Mouse (Mus musculus): ENCODE measurements at regions not wholly inside any gene's neighbourhood (a gene's known extent, or its start where the extent isn't known, plus 50 kb on each side); places are given as distances from the start of the nearest gene placed in this dataset.
A peak's percentile ranks its signal among the peaks of the same experiment; 100 is the strongest.

DNA sequence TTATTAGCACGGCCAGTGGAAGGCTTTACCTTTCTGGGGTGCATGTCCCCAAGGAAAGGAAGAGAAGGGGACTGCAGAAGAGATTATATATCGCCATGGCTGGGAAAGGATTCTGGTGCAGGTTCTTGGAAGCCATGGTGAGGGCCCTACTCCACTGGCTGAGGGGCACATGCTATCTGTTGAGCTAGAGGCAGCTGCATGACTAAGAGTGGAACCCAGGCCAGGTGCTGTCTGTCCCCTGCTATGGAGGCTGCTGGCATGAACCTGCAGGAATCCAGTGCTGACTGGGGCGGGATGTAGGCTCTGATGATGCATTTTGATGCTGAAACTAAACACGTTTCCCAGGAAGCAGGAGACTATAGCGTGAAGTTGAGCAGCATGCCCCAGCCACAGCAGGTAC, 77.9 kb downstream of the Sik1 start:
- Histone ChIP-seq H3K9me3 (no peaks in the 10 kb centered on the region), H3K9ac (replicated peaks) (no peak overlapping the region), H3K4me2 (no peak overlapping the region), H3K27me3 (no peaks in the 10 kb centered on the region), H3K36me3 (no peaks in the 10 kb centered on the region), H3K4me1 (replicated peaks) (peaks cover 20% of the 10 kb centered on the region), H3K4me3 (replicated peaks) (no peak overlapping the region), H3K27ac (peak overlapping the region; percentile 86)
- WGBS, result 73% methylated on average over 5 of the region's 5 CpGs
- ATAC-seq (ENCODE audit: insufficient number of reproducible peaks, insufficient read depth, low FRiP score, low TSS enrichment, low read depth), result no peak

- 85% methylated on average over 3 of the region's 3 CpGs for WGBS
- no peak overlapping the region for H3K4me3 ChIP-seq (replicated peaks)
- H3K27me3 ChIP-seq, result no peaks in the 10 kb centered on the region
- H3K9me3 ChIP-seq, result no peaks in the 10 kb centered on the region
- no peak overlapping the region for H3K27ac ChIP-seq
- ATAC-seq (ENCODE audit: insufficient number of reproducible peaks, insufficient read depth, low FRiP score, low TSS enrichment, low read depth), result no peak
- no peak overlapping the region for H3K4me2 ChIP-seq
- H3K36me3 ChIP-seq, result no peaks in the 10 kb centered on the region
- no peak overlapping the region for H3K9ac ChIP-seq (replicated peaks)
- peaks cover 20% of the 10 kb centered on the region for H3K4me1 ChIP-seq (replicated peaks)
Observed at GRCm38 (mm10) chr17:31779466-31779865, 76.1 kb downstream of the Sik1 start.

- no peaks in the 10 kb centered on the region for H3K9me3 ChIP-seq
- H3K4me3 ChIP-seq (replicated peaks), result no peak overlapping the region
- no peak overlapping the region for H3K9ac ChIP-seq (replicated peaks)
- no peaks in the 10 kb centered on the region for H3K27me3 ChIP-seq
- H3K4me1 ChIP-seq (replicated peaks), result peaks cover 12% of the 10 kb centered on the region
- 81% methylated on average over 6 of the region's 6 CpGs for WGBS
- H3K4me2 ChIP-seq, result no peak overlapping the region
- H3K36me3 ChIP-seq, result no peaks in the 10 kb centered on the region
- no peak for ATAC-seq (ENCODE audit: insufficient number of reproducible peaks, insufficient read depth, low FRiP score, low TSS enrichment, low read depth)
- H3K27ac ChIP-seq, result no peak overlapping the region
Observed at GRCm38 (mm10) chr17:31782251-31782650, 73.4 kb downstream of the Sik1 start.

DNA sequence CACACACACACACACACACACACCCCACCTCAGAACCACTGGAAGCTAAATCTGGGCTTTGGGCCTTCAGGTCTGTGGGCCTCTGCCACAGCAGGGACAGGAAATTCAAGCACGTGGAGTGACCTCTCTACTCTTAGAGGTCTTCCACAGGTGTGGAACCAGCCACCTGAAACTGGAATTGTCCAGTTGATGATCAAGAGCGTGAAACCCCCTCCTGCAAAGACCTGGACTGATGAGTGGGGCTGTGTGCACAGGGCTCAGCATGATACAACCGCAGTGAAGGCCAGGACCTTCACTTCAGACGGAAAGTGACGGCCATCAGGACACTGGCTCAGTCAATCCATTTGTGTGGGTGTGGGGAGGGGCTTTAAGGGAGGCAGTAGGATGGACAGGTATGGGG, 72.5 kb downstream of the Sik1 start:
- H3K4me3 ChIP-seq (replicated peaks), result no peak overlapping the region
- H3K4me1 ChIP-seq (replicated peaks), result peaks cover 3% of the 10 kb centered on the region
- no peaks in the 10 kb centered on the region for H3K36me3 ChIP-seq
- H3K27ac ChIP-seq, result no peak overlapping the region
- no peak overlapping the region for H3K9ac ChIP-seq (replicated peaks)
- WGBS, result 92% methylated on average over 5 of the region's 5 CpGs
- H3K27me3 ChIP-seq, result no peaks in the 10 kb centered on the region
- no peak for ATAC-seq (ENCODE audit: insufficient number of reproducible peaks, insufficient read depth, low FRiP score, low TSS enrichment, low read depth)
- no peak overlapping the region for H3K4me2 ChIP-seq
- H3K9me3 ChIP-seq, result no peaks in the 10 kb centered on the region

- peaks cover 21% of the 10 kb centered on the region for H3K4me1 ChIP-seq (replicated peaks)
Observed at GRCm38 (mm10) chr17:31788316-31788715, 67.3 kb downstream of the Sik1 start.

GRCm38 (mm10) chr17:31789068-31789583, 66.5 kb downstream of the Sik1 start:
- Histone ChIP-seq H3K27me3 (no peaks in the 10 kb centered on the region; the same call in none of the 2 replicates), H3K36me3 (no peaks in the 10 kb centered on the region), H3K4me1 (replicated peaks) (peaks cover 24% of the 10 kb centered on the region), H3K9me3 (no peaks in the 10 kb centered on the region), H3K4me3 (replicated peaks) (no peak overlapping the region), H3K9ac (replicated peaks) (no peak overlapping the region), H3K4me2 (no peak overlapping the region), H3K27ac (no peak overlapping the region)
- ATAC-seq (ENCODE audit: insufficient number of reproducible peaks, insufficient read depth, low FRiP score, low TSS enrichment, low read depth), result no peak
- WGBS, result 80% methylated on average over 9 of the region's 9 CpGs

More at GRCm38 (mm10) chr17:31788316-31788715, 67.3 kb downstream of the Sik1 start:
- Histone ChIP-seq H3K4me3 (replicated peaks) (no peak overlapping the region), H3K4me2 (no peak overlapping the region), H3K9ac (replicated peaks) (no peak overlapping the region), H3K27me3 (no peaks in the 10 kb centered on the region; the same call in none of the 2 replicates), H3K9me3 (no peaks in the 10 kb centered on the region), H3K27ac (no peak overlapping the region), H3K36me3 (no peaks in the 10 kb centered on the region)
- WGBS, result 84% methylated on average over 3 of the region's 3 CpGs
- ATAC-seq (ENCODE audit: insufficient number of reproducible peaks, insufficient read depth, low FRiP score, low TSS enrichment, low read depth), result no peak

GRCm38 (mm10) chr17:31789906-31790279, 65.7 kb downstream of the Sik1 start:
- H3K9ac ChIP-seq (replicated peaks), result no peak overlapping the region
- ATAC-seq (ENCODE audit: insufficient number of reproducible peaks, insufficient read depth, low FRiP score, low TSS enrichment, low read depth), result no peak
- H3K4me1 ChIP-seq (replicated peaks), result peaks cover 24% of the 10 kb centered on the region
- H3K27ac ChIP-seq, result no peak overlapping the region
- peak overlapping the region; percentile 42 for H3K4me2 ChIP-seq
- H3K4me3 ChIP-seq (replicated peaks), result no peak overlapping the region
- H3K27me3 ChIP-seq, result no peaks in the 10 kb centered on the region; the same call in none of the 2 replicates
- no peaks in the 10 kb centered on the region for H3K36me3 ChIP-seq
- 14% methylated on average over 5 of the region's 5 CpGs for WGBS
- H3K9me3 ChIP-seq, result no peaks in the 10 kb centered on the region

- H3K27me3 ChIP-seq, result no peaks in the 10 kb centered on the region; the same call in none of the 2 replicates
- no peaks in the 10 kb centered on the region for H3K36me3 ChIP-seq
- H3K4me3 ChIP-seq (replicated peaks), result no peak overlapping the region
- H3K9me3 ChIP-seq, result no peaks in the 10 kb centered on the region
- peak; percentile 32; the same call in 1 of the 2 replicates for ATAC-seq (ENCODE audit: insufficient number of reproducible peaks, insufficient read depth, low FRiP score, low TSS enrichment, low read depth)
- 11% methylated on average over 22 of the region's 22 CpGs for WGBS
- no peak overlapping the region for H3K27ac ChIP-seq
- H3K4me1 ChIP-seq (replicated peaks), result peaks cover 24% of the 10 kb centered on the region
- 0 out of 2 replicates have a peak overlapping the region, but pooled peaks have one; percentile 18 for H3K9ac ChIP-seq (replicated peaks)
- H3K4me2 ChIP-seq, result peak overlapping the region; percentile 42
Observed at GRCm38 (mm10) chr17:31790280-31791063, 65.1 kb downstream of the Sik1 start.

DNA sequence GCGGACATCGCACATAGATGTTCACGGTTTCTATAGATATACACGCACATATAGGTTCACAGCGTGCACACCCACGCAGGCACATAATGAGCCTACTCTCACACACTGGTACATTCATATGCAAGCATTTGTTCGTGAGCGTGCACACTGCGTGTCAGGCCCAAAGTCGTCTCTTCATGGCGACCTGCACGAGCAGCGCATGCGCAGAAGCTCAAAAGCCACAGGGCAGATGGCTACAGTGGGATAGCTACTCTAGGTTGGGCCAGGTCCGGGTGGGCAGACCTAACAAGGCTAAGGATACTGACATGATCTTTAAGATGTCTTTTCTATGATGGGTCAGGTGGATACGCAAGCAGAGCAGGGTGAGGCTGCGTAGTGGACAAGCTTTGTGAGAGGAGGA, 63.9 kb downstream of the Sik1 start:
- Histone ChIP-seq H3K27ac (no peak overlapping the region), H3K27me3 (no peaks in the 10 kb centered on the region; the same call in none of the 2 replicates), H3K4me2 (no peak overlapping the region), H3K4me1 (replicated peaks) (peaks cover 24% of the 10 kb centered on the region), H3K9me3 (no peaks in the 10 kb centered on the region), H3K9ac (replicated peaks) (no peak overlapping the region), H3K36me3 (no peaks in the 10 kb centered on the region), H3K4me3 (replicated peaks) (no peak overlapping the region)
- no peak for ATAC-seq (ENCODE audit: insufficient number of reproducible peaks, insufficient read depth, low FRiP score, low TSS enrichment, low read depth)
- WGBS, result 95% methylated on average over 17 of the region's 17 CpGs

- 89% methylated on average over 5 of the region's 5 CpGs for WGBS
Observed at GRCm38 (mm10) chr17:31793040-31793439, 62.6 kb downstream of the Sik1 start.

DNA sequence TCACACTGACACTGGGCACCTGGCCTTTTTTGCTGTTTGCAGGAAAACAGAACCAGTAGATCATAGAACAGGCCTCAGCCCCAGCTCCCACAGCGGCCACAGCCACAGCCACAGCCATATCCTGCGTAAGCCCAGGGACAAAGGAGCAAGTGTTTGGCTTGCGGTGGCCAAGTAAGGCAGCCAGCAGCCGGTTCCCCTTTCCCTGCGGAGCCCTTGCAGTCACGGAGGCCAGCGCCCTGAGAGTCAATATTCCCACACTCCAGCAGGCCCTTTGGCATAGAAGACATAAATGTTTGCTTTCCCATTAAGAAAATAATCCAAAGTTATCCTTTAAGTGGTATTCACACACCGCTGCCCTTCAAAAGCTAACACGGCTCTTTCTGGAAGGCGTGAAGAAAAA, 62.1 kb downstream of the Sik1 start:
- H3K4me2 ChIP-seq, result no peak overlapping the region
- peaks cover 24% of the 10 kb centered on the region for H3K4me1 ChIP-seq (replicated peaks)
- no peak overlapping the region for H3K4me3 ChIP-seq (replicated peaks)
- peak overlapping the region; percentile 30; the same call in 1 of the 2 replicates for H3K27ac ChIP-seq
- ATAC-seq (ENCODE audit: insufficient number of reproducible peaks, insufficient read depth, low FRiP score, low TSS enrichment, low read depth), result no peak
- WGBS, result 71% methylated on average over 10 of the region's 10 CpGs
- H3K36me3 ChIP-seq, result no peaks in the 10 kb centered on the region
- no peaks in the 10 kb centered on the region for H3K9me3 ChIP-seq
- no peak overlapping the region for H3K9ac ChIP-seq (replicated peaks)
- no peaks in the 10 kb centered on the region; the same call in none of the 2 replicates for H3K27me3 ChIP-seq

More at GRCm38 (mm10) chr17:31793040-31793439, 62.6 kb downstream of the Sik1 start:
- H3K36me3 ChIP-seq, result no peaks in the 10 kb centered on the region
- peak overlapping the region; percentile 30; the same call in 1 of the 2 replicates for H3K27ac ChIP-seq
- no peak for ATAC-seq (ENCODE audit: insufficient number of reproducible peaks, insufficient read depth, low FRiP score, low TSS enrichment, low read depth)
- H3K9ac ChIP-seq (replicated peaks), result no peak overlapping the region
- H3K4me1 ChIP-seq (replicated peaks), result peaks cover 24% of the 10 kb centered on the region
- no peak overlapping the region for H3K4me3 ChIP-seq (replicated peaks)
- no peak overlapping the region for H3K4me2 ChIP-seq
- H3K27me3 ChIP-seq, result no peaks in the 10 kb centered on the region; the same call in none of the 2 replicates
- no peaks in the 10 kb centered on the region for H3K9me3 ChIP-seq

Data from limb, embryonic 12.5 days (tissue).